Comparison of ENCODE assay signal across 9 mouse cellular contexts in the genomic region with DNA sequence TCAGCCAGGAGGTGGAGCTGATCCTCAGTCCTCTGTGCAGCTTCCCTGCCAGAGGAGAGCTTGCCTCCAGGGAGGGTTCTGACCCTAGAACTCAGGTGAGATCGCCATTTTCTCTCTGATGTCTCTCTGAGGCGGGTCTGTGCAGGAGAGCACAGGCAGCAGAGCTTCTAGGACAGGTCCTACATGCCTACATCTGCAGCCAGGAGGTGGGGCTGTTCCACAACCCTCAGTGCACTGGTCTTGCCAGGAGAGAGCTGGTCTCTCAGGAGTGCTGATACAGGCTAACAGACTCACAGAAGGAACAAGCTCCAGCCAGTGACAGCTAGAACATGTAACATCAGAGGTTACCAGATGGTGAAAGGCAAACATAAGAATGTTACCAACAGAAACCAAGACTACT.
DNase-seq lines count a peak whose midpoint lies in the region; ATAC-seq lines count a peak whose summit lies in the region.
"Had no signal": no experiment of that assay in that cellular context is flagged by ENCODE, and none has a peak within 500 bp of the region (broad histone marks: within the 10 kb centered on the region; RNA-seq: fewer than 3 reads in every experiment).

No protein-coding gene starts in this region.

- H3K4me3 ChIP-seq in forebrain, embryonic 14.5 days (ENCODE audit: low read depth, low read length): no peak overlapping the region
- H3K4me3 ChIP-seq: lung, embryonic 15.5 days had no signal

- no peak overlapping the region for H3K27ac ChIP-seq in forebrain, embryonic 14.5 days (ENCODE audit: low read depth, low read length)
- H3K27ac ChIP-seq: lung, embryonic 15.5 days had no signal

- no peaks in the 10 kb centered on the region for H3K27me3 ChIP-seq in forebrain, embryonic 14.5 days (replicated peaks; ENCODE audit: control insufficient read depth, insufficient read depth, low read length)
- H3K27me3 ChIP-seq: lung, embryonic 15.5 days had no signal

- no peaks in the 10 kb centered on the region for H3K9me3 ChIP-seq in forebrain, embryonic 14.5 days (replicated peaks; ENCODE audit: control insufficient read depth, low read length)
- H3K9me3 ChIP-seq: lung, embryonic 15.5 days had no signal

- WGBS in forebrain, embryonic 14.5 days: 30% methylated on average over 2 of the region's 2 CpGs

- H3K9ac ChIP-seq in forebrain, embryonic 14.5 days (ENCODE audit: low read length): no peak overlapping the region
- H3K9ac ChIP-seq: lung, embryonic 15.5 days had no signal

- H3K4me2 ChIP-seq in forebrain, embryonic 14.5 days (ENCODE audit: low read length): no peak overlapping the region
- H3K4me2 ChIP-seq: lung, embryonic 15.5 days had no signal

- DNase-seq in adrenal gland, adult (ENCODE audit: inconsistent age in 2 of 2, low spot score in 1 of 2): peak; percentile 71 to 89
- DNase-seq in adrenal gland, postnatal 4 days (ENCODE audit: low spot score in 2 of 2): no peak
- DNase-seq in 3T3-L1 (ENCODE audit: low read depth, low spot score): peak; percentile 39
- peak; percentile 55 for DNase-seq in brain, adult 2 months (ENCODE audit: low read depth, low spot score)
- DNase-seq in lung, postnatal 10 days: peak; percentile 36
- DNase-seq in layer of hippocampus, postnatal 14 days (ENCODE audit: low spot score in 2 of 2): no peak
- no peak for DNase-seq in forebrain, embryonic 14.5 days (ENCODE audit: low spot score)

- ATAC-seq in activated CD4-positive, CD25-positive, alpha-beta regulatory T cell, adult 4 months: no peak
- ATAC-seq in forebrain, embryonic 14.5 days: no peak

- H3K36me3 ChIP-seq in forebrain, embryonic 14.5 days (ENCODE audit: control insufficient read depth, insufficient read depth, low read length): no peaks in the 10 kb centered on the region
- H3K36me3 ChIP-seq: lung, embryonic 15.5 days had no signal

- H3K4me1 ChIP-seq in forebrain, embryonic 14.5 days (ENCODE audit: control insufficient read depth, insufficient read depth, low read length): no peaks in the 10 kb centered on the region
- H3K4me1 ChIP-seq: lung, embryonic 15.5 days had no signal

Comparison
In these comparisons a context has a peak if more than half of its experiments do, and no peak if none do; other contexts are left out.
1. DNase-seq: peak in adrenal gland, adult (2 of 2), 3T3-L1 (single experiment), brain, adult 2 months (single experiment) and lung, postnatal 10 days (single experiment); none in adrenal gland, postnatal 4 days (0 of 2), layer of hippocampus, postnatal 14 days (0 of 2) and forebrain, embryonic 14.5 days (single experiment).